Mouse (Mus musculus) hindbrain, embryonic 14.5 days (tissue): ENCODE data around the gene Dph7. TPM values are rescaled to one million over a fixed set of nuclear protein-coding genes. Genes with fewer than 3 reads are reported as not detected.
"Not testable (repeated sequence)": the region's sequence is repeated elsewhere in the genome, so short reads cannot be mapped to it uniquely, and the experiment has no call there.

Experiments used
- ATAC-seq: fragments of 200-750 bp; cut with Nextera tagmentation; 2 replicates; pipeline ENCODE4 v1.8.0; 2017; ENCODE audit warnings: moderate number of reproducible peaks, mild to moderate bottlenecking, moderate TSS enrichment, moderate library complexity; ENCODE audit not compliant: low FRiP score
- DNase-seq: peaks from one replicate; pipeline ENCODE4 v3.0.0-alpha.2; 2015; ENCODE audit warnings: low spot score
- H3K27ac ChIP-seq: fragments of 300-500 bp; sonication (generic); 2 replicates; pipeline ENCODE4 v1.5.1; 2014; ENCODE audit warnings: mild to moderate bottlenecking, moderate library complexity
- H3K27me3 ChIP-seq: fragments of 300-500 bp; sonication (generic); 2 replicates; pipeline ENCODE4 v1.6.1; 2014; ENCODE audit warnings: mild to moderate bottlenecking, low read length, mixed read lengths; ENCODE audit not compliant: control insufficient read depth, insufficient read depth
- H3K36me3 ChIP-seq: fragments of 300-500 bp; sonication (generic); replicated peaks from 2 replicates; pipeline ENCODE4 v1.6.1; 2014; ENCODE audit not compliant: control insufficient read depth, insufficient read depth
- H3K4me1 ChIP-seq: fragments of 300-500 bp; sonication (generic); replicated peaks from 2 replicates; pipeline ENCODE4 v1.6.1; 2014; ENCODE audit warnings: antibody characterized with exemption, low read length, mixed read lengths; ENCODE audit not compliant: control insufficient read depth, insufficient read depth
- H3K4me2 ChIP-seq: fragments of 300-500 bp; sonication (generic); replicated peaks from 2 replicates; pipeline ENCODE4 v1.6.1; 2014; ENCODE audit warnings: mild to moderate bottlenecking, moderate library complexity
- H3K4me3 ChIP-seq: fragments of 300-500 bp; sonication (generic); replicated peaks from 2 replicates; pipeline ENCODE4 v1.5.1; 2014; ENCODE audit warnings: mild to moderate bottlenecking, low read length
- H3K9ac ChIP-seq: fragments of 300-500 bp; sonication (generic); 2 replicates; pipeline ENCODE4 v1.6.1; 2014
- H3K9me3 ChIP-seq: fragments of 300-500 bp; sonication (generic); 2 replicates; pipeline ENCODE4 v1.6.1; 2016; ENCODE audit warnings: low read length; ENCODE audit not compliant: control insufficient read depth
- WGBS: fragments of 180-500 bp; shearing (Covaris S2); extraction: QIAGEN DNeasy Blood & Tissue Kit; methylation state at CpG from one replicate; pipeline ENCODE4 v1.1.7; 2014; 5-methylcytosine and 5-hydroxymethylcytosine counted together
- polyA plus RNA-seq: library from polyadenylated mRNA; unstranded; fragments of >200 nt; fragmentation: Nextera tagmentation; extraction: Ambion mirVana; gene quantifications from 2 replicates; pipeline ENCODE4 v1.2.1, GENCODE M21; 2014

The Dph7 gene
- polyA plus RNA-seq, 1 experiment from 2014 or later, result 32.6 TPM

- ATAC-seq (no peak), DNase-seq (no peak)
- peaks cover 16% of the 10 kb centered on the region; the same call in 1 of the 2 replicates for H3K4me1 ChIP-seq
- H3K9me3 ChIP-seq, result no peaks in the 10 kb centered on the region
- peaks cover 61% of the 10 kb centered on the region for H3K36me3 ChIP-seq
- H3K27ac ChIP-seq, result no peak overlapping the region
- 89% methylated on average over 4 of the region's 4 CpGs for WGBS
- H3K9ac ChIP-seq, result no peak overlapping the region
- H3K27me3 ChIP-seq, result no peaks in the 10 kb centered on the region
- no peak overlapping the region for H3K4me2 ChIP-seq
- no peak overlapping the region for H3K4me3 ChIP-seq
Measured at GRCm38 (mm10) chr2:24952537-24953055, 9.6 kb upstream of the Dph7 start.

- no peak for ATAC-seq
- Histone ChIP-seq H3K4me2 (no peak overlapping the region), H3K4me1 (peaks cover 9% of the 10 kb centered on the region), H3K4me3 (no peak overlapping the region), H3K9ac (no peak overlapping the region), H3K9me3 (no peaks in the 10 kb centered on the region), H3K36me3 (peaks cover 70% of the 10 kb centered on the region), H3K27me3 (no peaks in the 10 kb centered on the region), H3K27ac (no peak overlapping the region)
- WGBS, result 39% methylated on average over 3 of the region's 3 CpGs
- peak; percentile 42 for DNase-seq
Measured at GRCm38 (mm10) chr2:24960910-24961309, 1.3 kb upstream of the Dph7 start.

GRCm38 (mm10) chr2:24970386-24970785, 8.2 kb downstream of the Dph7 start:
- 83% methylated on average over 4 of the region's 4 CpGs for WGBS
- no peak overlapping the region for H3K4me3 ChIP-seq
- no peak overlapping the region for H3K27ac ChIP-seq
- H3K27me3 ChIP-seq, result no peaks in the 10 kb centered on the region
- no peak overlapping the region for H3K9ac ChIP-seq
- H3K4me2 ChIP-seq, result no peak overlapping the region
- peaks cover 78% of the 10 kb centered on the region for H3K36me3 ChIP-seq
- no peaks in the 10 kb centered on the region for H3K9me3 ChIP-seq
- ATAC-seq, result no peak
- H3K4me1 ChIP-seq, result peaks cover 14% of the 10 kb centered on the region
- DNase-seq, result no peak

- peak overlapping the region; percentile 88 for H3K4me2 ChIP-seq
- ATAC-seq, DNase-seq, H3K27me3 ChIP-seq, H3K9me3 ChIP-seq: not testable (repeated sequence)
- H3K9ac ChIP-seq, result peak overlapping the region; percentile 73
- H3K4me1 ChIP-seq, result peaks cover 22% of the 10 kb centered on the region
- peak overlapping the region; percentile 86 for H3K27ac ChIP-seq
- WGBS, result 0% methylated on average over 17 of the region's 17 CpGs
- peaks cover 41% of the 10 kb centered on the region for H3K36me3 ChIP-seq
- peak overlapping the region; percentile 65 for H3K4me3 ChIP-seq
Measured at GRCm38 (mm10) chr2:24974452-24974851, 12.3 kb downstream of the Dph7 start.

- no peaks in the 10 kb centered on the region for H3K27me3 ChIP-seq
- DNase-seq, result peak; percentile 97
- H3K4me1 ChIP-seq, result peaks cover 22% of the 10 kb centered on the region
- peak; percentile 100 for ATAC-seq
- H3K27ac ChIP-seq, result peak within 1 kb of the TSS; percentile 87
- H3K9me3 ChIP-seq, result no peaks in the 10 kb centered on the region
- H3K4me3 ChIP-seq, result peak within 1 kb of the TSS; percentile 65
- under 1% methylated on average over 64 of the region's 64 CpGs for WGBS
- H3K4me2 ChIP-seq, result peak within 1 kb of the TSS; percentile 88
- peaks cover 34% of the 10 kb centered on the region for H3K36me3 ChIP-seq
- peak within 1 kb of the TSS; percentile 73 for H3K9ac ChIP-seq
Measured at GRCm38 (mm10) chr2:24974906-24975703, 12.9 kb downstream of the Dph7 start, which contains the start of gene Mrpl41. TSS of gene Mrpl41 (minus strand) at chr2:24975098.

GRCm38 (mm10) chr2:24975704-24976297, 13.6 kb downstream of the Dph7 start, which contains the start of gene Pnpla7:
TSS of gene Pnpla7 (plus strand) at chr2:24976033.
- peaks cover 22% of the 10 kb centered on the region for H3K4me1 ChIP-seq
- H3K4me3 ChIP-seq, result peak within 1 kb of the TSS; percentile 65
- ATAC-seq (peak; percentile 10), DNase-seq (peak; percentile 40)
- peak within 1 kb of the TSS; percentile 87 for H3K27ac ChIP-seq
- no peaks in the 10 kb centered on the region for H3K27me3 ChIP-seq
- peaks cover 27% of the 10 kb centered on the region for H3K36me3 ChIP-seq
- H3K9me3 ChIP-seq, result no peaks in the 10 kb centered on the region
- H3K4me2 ChIP-seq, result peak within 1 kb of the TSS; percentile 88
- under 1% methylated on average over 16 of the region's 16 CpGs for whole genome bisulfite sequencing
- H3K9ac ChIP-seq, result peak within 1 kb of the TSS; percentile 73

- peaks cover 22% of the 10 kb centered on the region for H3K4me1 ChIP-seq
- no peaks in the 10 kb centered on the region for H3K9me3 ChIP-seq
- no peak overlapping the region for H3K9ac ChIP-seq
- no peak overlapping the region for H3K4me2 ChIP-seq
- H3K27ac ChIP-seq, result no peak overlapping the region
- WGBS, result 96% methylated on average over 5 of the region's 5 CpGs
- DNase-seq (no peak), ATAC-seq (no peak)
- no peaks in the 10 kb centered on the region for H3K27me3 ChIP-seq
- H3K36me3 ChIP-seq, result peaks cover 16% of the 10 kb centered on the region
- H3K4me3 ChIP-seq, result no peak overlapping the region
Measured at GRCm38 (mm10) chr2:24976960-24977359, 14.8 kb downstream of the Dph7 start.

GRCm38 (mm10) chr2:24987762-24988161, 25.6 kb downstream of the Dph7 start:
- Histone ChIP-seq H3K4me3 (no peak overlapping the region), H3K4me1 (no peaks in the 10 kb centered on the region), H3K27ac (no peak overlapping the region), H3K27me3 (no peaks in the 10 kb centered on the region), H3K4me2 (no peak overlapping the region), H3K9ac (no peak overlapping the region), H3K9me3 (no peaks in the 10 kb centered on the region), H3K36me3 (no peaks in the 10 kb centered on the region)
- ATAC-seq, result no peak
- WGBS, result 68% methylated on average over 2 of the region's 2 CpGs
- DNase-seq, result no peak

- no peaks in the 10 kb centered on the region for H3K9me3 ChIP-seq
- no peak overlapping the region for H3K9ac ChIP-seq
- H3K27me3 ChIP-seq, result no peaks in the 10 kb centered on the region
- ATAC-seq, result no peak
- no peak for DNase-seq
- no peak overlapping the region for H3K4me3 ChIP-seq
- H3K4me1 ChIP-seq, result no peaks in the 10 kb centered on the region
- no peak overlapping the region for H3K27ac ChIP-seq
- no peaks in the 10 kb centered on the region for H3K36me3 ChIP-seq
- WGBS, result 90% methylated on average over 6 of the region's 6 CpGs
- no peak overlapping the region for H3K4me2 ChIP-seq
Measured at GRCm38 (mm10) chr2:24995332-24995731, 33.1 kb downstream of the Dph7 start.
